Mouse (Mus musculus): ENCODE measurements around the gene Mcf2l.

The Mcf2l gene

DNA sequence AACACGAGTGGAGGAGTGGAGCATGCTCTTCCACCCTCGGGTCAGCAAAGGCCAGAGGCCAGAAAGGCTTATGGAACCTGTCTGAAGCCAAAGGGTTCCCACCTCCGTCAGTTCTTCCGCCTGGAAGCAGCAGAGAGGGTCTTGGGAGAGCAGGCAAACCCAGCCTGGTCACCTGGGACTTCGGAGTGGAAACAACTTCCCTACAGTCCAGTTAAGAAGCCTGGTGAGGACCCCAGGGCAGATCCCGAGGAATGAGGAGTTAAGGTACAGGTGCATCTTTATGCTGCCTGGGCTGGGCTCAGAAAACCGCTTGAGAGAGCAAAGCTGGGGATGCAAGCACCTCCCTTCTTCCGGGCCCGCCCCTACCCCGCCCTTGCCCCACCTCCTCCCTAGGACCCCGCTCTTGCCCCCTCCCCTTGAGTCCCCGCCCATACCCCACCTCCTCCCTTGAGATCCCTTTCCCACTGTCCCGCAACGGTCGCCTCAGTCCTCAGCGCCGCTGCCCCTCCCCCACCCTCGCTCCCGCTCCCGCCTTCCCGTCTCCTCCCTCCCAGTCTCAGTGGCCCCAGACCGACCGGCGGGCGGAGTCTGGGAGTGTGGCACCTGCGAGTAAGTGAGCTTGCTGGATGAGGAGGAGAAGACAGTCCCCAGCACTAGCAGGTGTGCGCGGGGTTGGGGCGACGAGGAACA is at the start of gene Mcf2l:
Gene Mcf2l (plus strand): TSS at position 450 of the 690 bp plus-strand sequence.
- DNase-seq (ENCODE audit: low spot score in 2 of 2) = no peak

DNA sequence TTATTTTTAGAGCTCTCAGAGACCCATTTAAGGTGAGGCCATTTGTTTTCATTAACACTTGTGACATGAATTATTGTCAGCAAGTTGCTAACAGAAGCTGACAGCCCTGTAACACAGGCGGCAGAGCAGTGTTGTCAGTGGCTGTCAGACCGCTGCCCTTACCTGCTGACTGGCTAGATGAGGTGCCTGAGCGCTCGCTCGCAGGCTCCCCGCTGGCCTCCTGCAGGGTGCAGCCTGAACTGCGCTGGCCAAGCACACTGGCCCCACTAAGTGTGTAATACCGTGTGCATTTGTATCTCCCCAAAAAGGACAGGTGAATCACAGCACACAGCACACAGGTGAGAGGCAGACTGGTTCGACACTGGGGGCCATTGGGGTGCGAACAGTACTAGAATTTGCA is 49.0 kb upstream of the Mcf2l start:
- DNase-seq (ENCODE audit: low spot score in 2 of 2) = no peak

DNA sequence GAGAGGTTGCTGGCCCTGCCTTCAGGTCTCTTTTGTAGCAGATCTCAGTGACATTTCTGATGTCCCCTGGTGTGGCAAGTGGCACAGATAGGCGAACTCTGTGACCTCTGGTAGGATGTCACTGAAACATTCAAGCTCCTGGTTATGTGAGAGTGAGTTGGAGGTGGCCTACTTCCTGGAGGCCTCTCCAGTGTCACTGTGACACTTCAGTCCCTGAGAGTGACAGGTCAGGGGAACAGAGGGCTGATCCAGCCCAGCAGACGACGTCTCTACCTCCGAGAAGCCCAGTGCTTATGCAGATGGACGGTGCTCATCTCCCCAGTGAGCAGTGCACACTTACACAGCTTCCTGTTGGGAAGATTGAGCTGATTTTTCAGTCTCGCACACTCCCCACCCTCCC is 48.4 kb upstream of the Mcf2l start:
- DNase-seq (ENCODE audit: low spot score in 2 of 2) = no peak

DNA sequence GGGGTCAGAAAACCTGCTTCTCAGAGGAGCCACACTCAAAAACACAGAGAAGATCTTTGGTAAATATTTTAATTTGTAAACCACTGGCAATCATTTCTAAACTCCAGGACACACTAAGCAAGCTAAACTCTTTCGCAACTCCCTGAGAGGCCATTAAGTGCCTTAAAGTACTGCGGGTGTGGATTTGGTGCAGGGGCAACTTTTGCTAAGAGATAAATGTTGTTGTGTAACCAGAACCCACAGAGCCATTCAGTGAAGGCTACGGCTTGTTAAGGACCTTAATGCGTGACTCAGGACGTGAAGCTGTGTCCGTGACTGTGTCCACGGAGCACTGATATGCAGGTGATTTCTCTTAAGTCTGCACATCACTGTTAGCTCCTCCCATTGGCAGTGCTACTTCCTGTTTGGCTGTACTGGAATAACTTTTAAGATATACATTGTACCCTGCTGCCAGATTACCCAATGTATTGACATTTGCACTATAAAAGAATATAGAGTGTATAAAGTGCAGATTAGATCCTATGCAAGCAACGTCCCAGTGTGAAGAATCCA is 47.8 kb upstream of the Mcf2l start:
- no peak for DNase-seq (ENCODE audit: low spot score in 2 of 2)

DNA sequence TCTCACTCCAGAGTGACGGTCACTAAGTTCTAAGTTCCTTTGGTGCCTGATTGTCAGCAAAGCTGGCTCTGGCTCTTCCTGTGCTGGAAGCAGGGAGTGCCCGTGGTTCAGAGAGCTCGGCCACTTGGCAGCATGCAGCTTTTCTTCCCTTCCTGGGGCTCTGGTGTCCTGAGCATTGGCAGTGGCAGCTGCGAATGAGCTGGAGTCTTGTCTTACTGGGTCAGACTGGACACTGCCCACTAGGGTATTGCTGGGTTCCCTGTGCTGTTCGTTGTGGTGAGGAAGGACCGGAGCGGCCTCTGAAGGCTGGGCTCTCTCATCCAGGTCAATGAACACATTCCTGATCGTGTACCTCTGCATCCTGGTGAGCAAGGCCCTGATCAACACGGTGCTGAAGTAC is 46.5 kb upstream of the Mcf2l start:
- DNase-seq (ENCODE audit: low spot score in 2 of 2) = no peak

DNA sequence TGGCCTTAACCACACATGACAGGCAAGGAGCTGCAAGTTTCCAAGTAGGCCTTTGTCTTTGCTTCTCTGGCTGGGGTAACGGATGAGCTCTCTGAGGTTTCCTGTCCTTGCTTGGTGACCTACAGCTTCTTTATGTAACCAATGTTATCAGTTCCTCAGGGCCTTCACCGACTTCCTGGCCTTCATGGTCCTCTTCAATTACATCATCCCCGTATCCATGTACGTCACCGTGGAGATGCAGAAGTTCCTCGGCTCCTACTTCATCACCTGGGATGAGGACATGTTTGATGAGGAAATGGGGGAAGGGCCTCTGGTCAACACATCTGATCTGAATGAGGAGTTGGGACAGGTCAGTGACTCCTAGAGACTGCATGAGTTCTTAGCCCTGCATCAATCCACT is 45.3 kb upstream of the Mcf2l start:
- no peak for DNase-seq (ENCODE audit: low spot score in 2 of 2)

DNA sequence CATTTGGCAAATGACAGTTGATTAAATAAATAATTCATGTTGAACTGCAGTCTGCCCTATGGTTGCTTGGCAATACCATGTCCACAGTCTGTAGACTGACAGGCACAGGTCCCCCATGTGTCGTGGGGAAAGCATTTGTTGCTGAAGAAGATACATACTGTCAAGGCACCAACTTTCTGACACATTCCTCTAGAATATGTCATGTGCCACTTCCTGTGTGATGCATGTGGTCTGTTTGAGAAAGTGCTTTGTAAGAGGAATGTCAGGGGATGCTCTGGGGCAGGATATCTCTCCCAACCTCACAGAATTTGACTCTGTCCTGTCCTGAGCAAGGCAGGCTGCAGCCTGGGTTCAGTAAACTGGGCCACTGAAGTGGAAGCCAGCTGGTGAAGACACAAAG is 44.2 kb upstream of the Mcf2l start:
- DNase-seq (ENCODE audit: low spot score in 2 of 2) = no peak

DNA sequence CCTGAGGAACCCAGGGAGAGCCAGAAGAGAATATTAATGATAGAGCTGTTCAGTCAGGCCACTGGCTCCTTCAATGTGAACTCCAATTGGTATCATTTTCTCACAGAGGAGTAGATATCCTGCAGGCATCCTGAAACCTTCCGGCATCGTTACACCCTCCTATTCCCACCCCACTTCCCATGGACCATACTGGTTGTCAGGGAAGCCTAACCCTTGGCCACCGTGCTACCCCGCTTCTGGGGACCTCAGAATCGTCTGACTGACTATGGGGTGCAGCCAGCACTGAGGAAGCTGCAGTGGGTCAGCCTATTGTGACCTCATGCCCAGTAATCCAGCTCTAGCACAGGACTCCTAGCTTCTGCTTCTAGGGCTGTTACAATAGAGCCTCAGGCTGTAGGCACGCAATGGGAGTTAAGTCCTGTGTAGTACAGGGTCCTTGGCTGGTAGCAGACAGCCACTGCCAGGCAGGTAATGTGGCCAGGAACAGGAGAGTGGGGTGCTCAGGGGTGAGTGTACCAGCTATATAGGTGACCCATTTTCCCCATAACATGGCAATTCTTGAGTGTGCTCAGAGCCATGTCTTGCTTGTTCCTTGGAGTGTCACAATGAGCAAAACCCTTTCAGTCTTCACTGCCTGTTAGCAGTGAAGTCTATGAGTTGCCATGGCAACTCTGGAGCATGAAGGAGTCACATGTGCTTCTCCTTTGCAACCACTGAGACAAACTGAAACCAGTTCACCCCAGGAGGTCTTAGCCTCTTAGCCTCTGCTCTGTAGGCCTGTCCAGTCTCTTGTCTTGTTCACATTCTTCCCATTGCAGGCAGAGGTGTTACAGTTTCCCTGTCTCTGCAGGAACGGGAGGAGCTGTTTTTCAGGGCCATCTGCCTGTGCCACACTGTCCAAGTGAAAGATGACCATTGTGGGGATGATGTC is 41.7 kb upstream of the Mcf2l start:
- DNase-seq (ENCODE audit: low spot score in 2 of 2) = no peak

DNA sequence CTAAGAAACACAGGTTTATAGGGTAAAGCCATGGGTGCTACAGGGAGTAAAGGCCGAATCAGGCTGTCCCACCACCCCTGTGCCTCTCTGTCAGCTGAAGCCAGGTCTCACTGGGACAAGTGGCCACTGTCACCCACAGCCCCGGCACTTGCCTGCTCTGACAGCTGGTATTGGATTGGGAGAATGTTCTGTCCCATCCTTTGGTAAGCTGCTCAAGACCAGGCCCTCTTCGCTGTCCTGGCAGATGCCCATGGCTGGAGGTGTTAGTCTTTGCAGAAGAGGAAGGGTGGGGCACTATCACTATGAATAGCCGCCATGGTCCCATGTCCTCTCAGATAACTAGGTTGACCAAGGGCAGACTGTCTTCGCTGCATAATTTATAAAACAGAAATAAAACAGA is 40.0 kb upstream of the Mcf2l start:
- no peak for DNase-seq (ENCODE audit: low spot score in 2 of 2)

DNA sequence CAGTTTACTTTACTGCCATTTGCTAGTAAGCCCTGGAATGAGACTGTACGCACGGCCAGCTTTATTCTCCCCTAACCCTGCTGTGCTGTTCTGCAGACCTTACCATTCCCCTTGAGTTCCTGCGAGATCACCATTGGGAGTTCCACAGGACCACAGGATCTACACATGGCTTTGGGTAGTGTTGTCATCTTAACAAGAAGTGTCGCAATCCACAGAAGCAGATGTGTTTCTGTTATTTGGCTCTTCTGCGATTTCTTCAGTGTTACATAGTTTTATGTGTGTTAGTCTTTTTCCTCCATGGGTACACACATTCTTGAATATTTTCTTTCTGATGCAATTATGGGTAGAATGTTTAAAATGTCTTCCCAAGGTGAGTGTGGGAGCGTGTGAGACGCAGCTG is 32.8 kb upstream of the Mcf2l start:
- DNase-seq (ENCODE audit: low spot score in 2 of 2) = no peak

DNA sequence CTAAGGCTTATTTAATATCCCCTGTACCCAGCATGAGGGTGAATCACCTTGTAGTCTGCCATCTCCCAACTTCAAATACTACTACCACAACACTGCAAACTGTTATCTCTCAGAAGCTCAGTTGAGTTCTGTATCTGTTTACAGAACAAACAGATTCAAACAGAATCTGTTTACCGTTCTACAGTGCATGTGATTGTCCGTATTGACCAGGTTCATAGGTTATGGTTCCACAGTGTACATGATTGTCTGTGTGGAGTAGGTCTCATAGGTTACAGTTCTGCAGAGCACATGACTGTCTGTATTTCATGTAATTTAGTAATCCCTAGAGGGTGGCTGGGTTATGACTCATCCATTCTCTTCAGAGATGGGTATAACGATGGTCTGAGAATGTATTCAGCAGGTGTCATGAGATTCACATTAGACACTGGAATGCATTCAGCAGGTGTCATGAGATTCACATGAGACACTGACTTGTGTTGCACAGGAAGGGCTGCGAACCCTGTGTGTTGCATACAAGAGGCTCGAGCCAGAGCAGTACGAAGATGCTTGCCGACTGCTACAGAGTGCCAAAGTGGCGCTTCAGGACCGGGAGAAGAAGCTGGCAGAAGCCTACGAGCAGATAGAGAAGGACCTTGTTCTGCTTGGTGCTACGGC is 31.1 kb upstream of the Mcf2l start:
- DNase-seq (ENCODE audit: low spot score in 2 of 2) = no peak

DNA sequence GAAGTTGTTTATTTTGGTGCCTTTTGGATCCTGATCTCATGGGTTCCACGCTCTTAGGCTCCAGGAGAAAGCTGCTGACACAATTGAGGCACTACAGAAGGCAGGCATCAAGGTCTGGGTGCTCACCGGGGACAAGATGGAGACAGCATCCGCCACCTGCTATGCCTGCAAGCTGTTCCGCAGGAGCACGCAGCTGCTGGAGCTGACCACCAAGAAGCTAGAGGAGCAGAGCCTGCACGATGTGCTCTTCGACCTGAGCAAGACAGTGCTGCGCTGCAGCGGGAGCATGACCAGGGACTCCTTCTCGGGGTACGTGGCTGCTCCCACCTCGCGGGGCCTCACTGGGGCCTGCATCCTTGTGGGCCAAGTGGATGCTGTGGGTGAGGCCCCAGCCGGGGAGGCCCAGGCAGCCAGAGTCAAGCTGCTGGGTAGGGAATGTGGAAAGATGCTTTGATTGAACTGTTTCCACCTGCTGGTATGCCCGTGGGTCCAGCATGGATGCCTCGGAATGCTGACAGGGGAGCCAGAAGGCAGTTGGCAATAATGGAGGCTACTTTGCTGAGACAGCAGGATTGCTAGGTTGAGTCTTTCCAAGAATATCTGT is 29.2 kb upstream of the Mcf2l start:
- no peak for DNase-seq (ENCODE audit: low spot score in 2 of 2)

DNA sequence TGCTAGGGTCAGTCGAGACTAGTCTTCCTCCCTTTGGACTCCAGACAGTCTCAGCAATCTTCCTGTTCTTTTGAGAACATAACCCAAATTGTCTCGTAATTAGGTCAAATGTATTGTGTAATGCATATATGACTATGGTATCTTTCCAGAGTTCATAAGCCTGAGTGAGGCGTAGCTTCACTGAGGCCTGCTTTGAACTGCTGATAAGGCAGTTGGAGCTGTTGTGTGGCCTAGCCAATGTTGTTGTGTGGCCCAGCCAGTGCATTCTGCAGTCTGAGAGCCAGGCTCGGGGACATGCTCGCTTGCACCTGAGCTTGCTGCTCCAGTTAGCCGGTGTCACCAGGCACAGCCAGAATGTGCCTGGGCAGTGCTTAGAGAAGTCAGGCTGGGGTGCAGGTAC is 27.2 kb upstream of the Mcf2l start:
- no peak for DNase-seq (ENCODE audit: low spot score in 2 of 2)

DNA sequence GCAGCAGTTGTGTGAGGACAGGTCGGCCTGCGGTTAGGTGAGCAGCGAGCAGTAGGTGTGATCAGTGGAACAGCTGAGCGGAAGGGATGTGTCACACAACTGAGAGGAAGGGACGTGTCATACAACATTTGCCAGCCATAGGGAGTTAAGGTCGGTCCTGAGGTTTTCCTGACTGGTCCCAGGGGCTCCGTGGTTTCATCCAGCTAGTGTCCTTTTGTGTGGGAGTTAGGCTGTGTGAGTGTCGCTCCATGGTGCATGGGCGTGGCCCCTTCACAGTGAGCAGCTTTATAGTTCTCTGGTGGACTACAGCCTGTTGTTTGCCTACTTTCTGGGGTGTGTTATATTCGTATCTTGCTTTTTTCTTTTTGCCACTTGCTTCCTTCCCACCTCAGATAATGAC is 22.4 kb upstream of the Mcf2l start:
- no peak for DNase-seq (ENCODE audit: low spot score in 2 of 2)

DNA sequence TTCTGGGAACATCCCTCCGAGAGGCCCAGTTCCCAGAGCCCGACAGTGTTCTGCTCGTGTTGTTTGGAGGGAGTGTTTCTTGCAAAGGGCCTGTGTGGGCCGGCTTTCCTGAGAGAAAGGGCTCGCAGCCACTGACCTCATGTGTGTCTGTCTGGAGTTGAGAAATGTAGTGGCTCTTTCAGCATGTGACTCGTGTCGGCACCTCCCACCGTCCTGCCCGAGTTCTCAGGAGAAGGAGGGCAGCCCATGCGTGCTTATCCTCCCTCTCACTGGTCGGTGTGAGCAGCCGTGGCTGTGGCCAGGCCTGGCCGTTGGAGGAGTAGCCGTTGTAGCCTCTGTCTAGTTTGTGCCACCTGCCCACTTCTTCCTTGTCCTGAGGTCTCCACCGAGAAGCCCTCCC is 17.6 kb upstream of the Mcf2l start:
- DNase-seq (ENCODE audit: low spot score in 2 of 2) = no peak

DNA sequence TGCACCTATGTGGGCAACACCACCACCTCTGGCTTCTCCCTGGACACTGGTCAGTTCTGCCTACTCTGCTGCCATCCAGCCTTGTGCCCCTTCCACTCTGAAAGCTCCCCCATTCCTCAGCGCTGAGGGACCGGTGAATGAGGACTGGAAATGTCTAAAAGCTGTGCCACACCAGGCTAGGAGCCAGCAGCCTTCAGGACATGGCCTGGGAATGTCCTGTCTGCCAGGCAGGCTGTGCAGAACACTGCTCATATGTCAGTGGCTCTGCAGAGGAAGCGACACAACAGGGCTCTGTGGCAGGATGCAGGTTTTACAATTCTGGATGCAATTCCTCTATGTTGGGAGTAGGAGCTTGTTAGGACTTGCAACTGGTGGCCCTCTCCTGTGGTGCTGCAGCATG is 10.5 kb upstream of the Mcf2l start:
- no peak for DNase-seq (ENCODE audit: low spot score in 2 of 2)

DNA sequence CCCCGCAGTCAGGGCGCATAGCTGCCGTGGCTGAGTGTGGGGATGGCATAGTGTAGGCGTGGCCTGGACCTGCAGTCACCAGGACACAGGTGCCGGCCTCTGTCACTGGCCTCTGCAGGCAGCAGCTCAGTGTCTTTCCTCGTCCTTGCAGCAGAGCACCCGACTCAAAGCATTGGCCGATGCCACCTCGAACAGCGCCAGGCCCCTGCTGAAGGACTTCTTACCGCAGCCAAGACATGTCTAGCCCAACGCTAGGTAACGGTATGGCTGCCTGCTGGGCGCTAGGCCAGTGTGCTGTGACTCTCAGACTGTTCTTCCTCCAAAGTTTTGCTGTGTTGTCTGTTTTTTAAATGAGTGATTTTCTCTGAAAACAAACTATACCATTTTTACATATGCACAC is 10.0 kb upstream of the Mcf2l start:
- no peak for DNase-seq (ENCODE audit: low spot score in 2 of 2)

DNA sequence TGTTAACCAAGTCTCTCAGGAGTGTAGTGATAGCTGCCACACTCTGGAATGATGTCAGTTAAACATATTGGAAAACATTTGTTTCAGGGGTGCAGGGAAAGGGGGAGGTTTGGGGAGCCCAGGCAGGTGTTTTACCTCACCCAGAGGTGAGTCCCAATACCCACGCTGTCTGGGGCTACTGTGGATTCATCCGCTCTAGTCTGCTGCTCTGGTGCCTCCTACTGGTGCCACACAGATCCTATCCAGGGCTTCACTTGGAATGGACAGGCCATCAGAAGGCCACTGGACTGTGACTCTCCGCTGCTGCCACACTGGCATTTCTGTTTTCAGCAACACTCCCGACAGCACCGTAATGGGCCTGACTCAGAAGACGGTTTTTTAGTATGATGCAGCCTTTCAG is 7.8 kb upstream of the Mcf2l start:
- DNase-seq (ENCODE audit: low spot score in 2 of 2) = no peak

DNA sequence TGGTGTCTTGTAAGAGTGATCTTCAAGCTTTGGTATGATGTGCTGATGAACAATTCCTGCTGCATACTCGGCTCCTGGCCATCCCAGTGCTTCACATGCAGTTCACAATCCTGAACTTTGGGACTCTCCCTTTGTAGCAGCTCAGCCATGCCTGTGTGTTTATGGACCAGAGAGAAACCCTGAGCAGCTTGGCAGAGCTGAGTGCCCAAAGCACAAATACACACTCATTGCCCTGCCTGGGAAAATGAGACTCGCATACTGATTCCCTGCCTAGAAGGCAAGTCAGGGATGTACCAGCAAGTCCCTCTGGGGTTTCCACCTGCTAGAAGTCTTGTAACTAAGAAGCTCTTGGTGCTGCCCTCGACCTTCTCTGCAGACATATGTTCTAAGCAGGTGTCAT is 3.9 kb upstream of the Mcf2l start:
- no peak for DNase-seq (ENCODE audit: low spot score in 2 of 2)

DNA sequence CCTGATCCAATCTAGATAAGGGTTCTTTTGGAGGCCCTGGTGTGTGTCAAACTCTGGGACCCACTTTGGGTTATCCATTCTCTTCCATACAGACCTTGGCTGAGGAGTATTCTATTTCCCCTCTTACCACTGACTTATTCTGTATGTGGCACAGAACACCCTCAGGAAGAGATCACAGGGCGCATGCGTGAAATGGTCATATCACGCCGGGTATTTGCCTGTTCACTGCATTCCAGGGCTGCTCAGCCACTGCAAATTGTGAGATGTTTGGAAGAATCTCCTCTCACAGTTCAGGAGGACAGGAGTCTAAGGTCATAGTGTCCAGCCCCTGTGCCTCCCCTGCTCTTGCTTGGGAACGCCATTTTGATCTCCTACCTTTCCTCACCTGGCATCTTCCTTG is 3.0 kb upstream of the Mcf2l start:
- DNase-seq (ENCODE audit: low spot score in 2 of 2) = no peak

DNA sequence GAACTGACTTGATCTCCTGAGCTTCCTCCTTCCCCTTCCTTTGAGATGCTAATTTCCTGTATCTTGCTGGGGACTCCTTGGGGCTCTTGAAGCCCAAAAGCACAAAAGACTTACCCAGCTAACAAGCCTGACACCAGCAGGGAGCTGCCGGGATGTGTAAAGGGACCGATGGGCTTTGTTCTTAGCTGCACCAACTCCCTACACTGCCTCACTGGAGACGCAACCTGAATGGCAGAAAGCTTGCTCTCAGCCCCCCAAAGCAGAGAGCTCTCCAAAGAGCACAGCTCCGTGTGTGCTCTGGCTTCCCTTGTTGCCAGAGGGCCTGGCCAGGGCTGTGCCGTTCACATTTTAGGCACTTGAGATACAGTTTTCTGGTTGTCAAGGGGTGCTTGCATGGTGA is 2.1 kb upstream of the Mcf2l start:
- no peak for DNase-seq (ENCODE audit: low spot score in 2 of 2)

DNA sequence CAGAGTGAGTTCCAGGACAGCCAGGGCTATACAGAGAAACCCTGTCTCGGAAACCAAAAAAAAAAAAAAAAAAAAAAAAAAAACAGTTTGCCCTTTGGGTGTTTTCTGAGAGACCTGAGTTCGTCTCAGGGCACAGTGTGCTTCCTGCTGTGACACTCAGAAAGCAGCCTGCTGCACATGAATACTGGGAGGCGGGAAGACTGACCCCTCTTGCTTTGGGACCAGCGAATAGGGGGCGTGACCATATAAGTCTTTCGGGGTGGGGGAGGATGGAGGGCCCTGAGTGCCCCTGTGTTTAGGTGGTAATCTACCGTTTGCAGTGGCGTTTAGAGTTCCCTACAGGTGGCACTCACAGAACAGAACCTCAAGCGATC is 636 bp upstream of the Mcf2l start:
- DNase-seq (ENCODE audit: low spot score in 2 of 2) = no peak

Data from spleen, postnatal 14 days (tissue).